Mouse (Mus musculus) lung, embryonic 14.5 days (tissue): ENCODE measurements around the gene Ppp1r12b. TPM values are rescaled to one million over a fixed set of nuclear protein-coding genes. Genes with fewer than 3 reads are reported as not detected.

Source experiments
- ATAC-seq: fragments of 200-750 bp; cut with Nextera tagmentation; 2 replicates; pipeline ENCODE4 v1.8.0; 2017; ENCODE audit warnings: mild to moderate bottlenecking, moderate TSS enrichment, moderate library complexity; ENCODE audit not compliant: insufficient read depth
- DNase-seq: peaks from one replicate; pipeline ENCODE4 v3.0.0-alpha.2; 2015
- H3K27ac ChIP-seq: fragments of 300-500 bp; sonication (generic); 2 replicates; pipeline ENCODE4 v1.5.1; 2014; ENCODE audit warnings: low read depth, mild to moderate bottlenecking, moderate library complexity
- H3K27me3 ChIP-seq: fragments of 300-500 bp; sonication (generic); 2 replicates; pipeline ENCODE4 v1.6.1; 2014; ENCODE audit warnings: low read length, control low read depth; ENCODE audit not compliant: insufficient read depth
- H3K36me3 ChIP-seq: fragments of 300-500 bp; sonication (generic); 2 replicates; pipeline ENCODE4 v1.6.1; 2014; ENCODE audit warnings: control low read depth; ENCODE audit not compliant: insufficient read depth
- H3K4me1 ChIP-seq: fragments of 300-500 bp; sonication (generic); 2 replicates; pipeline ENCODE4 v1.6.1; 2014; ENCODE audit warnings: antibody characterized with exemption, control low read depth; ENCODE audit not compliant: insufficient read depth
- H3K4me2 ChIP-seq: fragments of 300-500 bp; sonication (generic); 2 replicates; pipeline ENCODE4 v1.6.1; 2014; ENCODE audit warnings: mild to moderate bottlenecking
- H3K4me3 ChIP-seq: fragments of 300-500 bp; sonication (generic); 2 replicates; pipeline ENCODE4 v1.5.1; 2014; ENCODE audit warnings: low read depth, low read length
- H3K9ac ChIP-seq: fragments of 300-500 bp; sonication (generic); 2 replicates; pipeline ENCODE4 v1.6.1; 2014
- H3K9me3 ChIP-seq: fragments of 300-500 bp; sonication (generic); 2 replicates; pipeline ENCODE4 v1.6.1; 2016; ENCODE audit warnings: low read depth, low read length, control low read depth
- CTCF ChIP-seq: IDR thresholded peaks from 2 replicates; pipeline ENCODE4 v1.5.1; 2016; ENCODE audit warnings: antibody characterized with exemption, low read depth
- WGBS: fragments of 180-500 bp; shearing (Covaris S2); extraction: QIAGEN DNeasy Blood & Tissue Kit; methylation state at CpG from one replicate; pipeline ENCODE4 v1.1.7; 2014; 5-methylcytosine and 5-hydroxymethylcytosine counted together
- polyA plus RNA-seq: library from polyadenylated mRNA; unstranded; fragments of >200 nt; fragmentation: Nextera tagmentation; extraction: Ambion mirVana; gene quantifications from 2 replicates; pipeline ENCODE4 v1.2.1, GENCODE M21; 2014

The Ppp1r12b gene
- polyA plus RNA-seq: 11.5 and 12.9 TPM in 2 replicates

DNA sequence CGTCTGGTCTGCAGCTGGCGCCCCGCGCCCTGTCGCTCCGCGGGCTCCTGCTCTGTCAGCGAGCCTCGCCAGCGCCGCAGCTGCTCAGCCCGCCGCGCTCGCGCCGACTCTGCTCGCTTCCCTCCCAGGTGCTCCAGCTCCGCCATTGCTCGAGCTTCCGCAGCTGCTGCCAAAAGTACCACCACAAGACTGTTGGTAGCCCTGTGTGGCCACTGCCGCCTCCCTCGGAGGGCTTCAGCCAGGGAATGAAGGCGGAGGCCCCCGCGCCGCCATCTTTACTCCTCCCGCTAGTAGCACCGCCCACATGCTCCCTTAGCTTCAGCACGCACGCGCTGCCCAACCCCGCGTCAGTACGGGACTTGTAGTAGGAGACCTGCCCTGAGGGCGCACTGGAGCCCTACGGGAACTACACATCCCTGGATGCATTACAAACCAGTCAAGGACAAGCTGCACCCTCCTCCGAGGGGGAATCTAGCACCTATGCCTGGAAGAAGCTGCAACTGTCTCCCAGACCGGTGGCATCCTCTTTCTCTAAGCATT lies at the start of gene Ppp1r12b:
Gene Ppp1r12b (minus strand): TSS at position 306 of the 540 bp plus-strand sequence.
- Histone ChIP-seq H3K27ac (peak within 1 kb of the TSS; percentile 58), H3K4me2 (peak within 1 kb of the TSS; percentile 84), H3K4me3 (peak within 1 kb of the TSS; percentile 81), H3K27me3 (no peaks in the 10 kb centered on the region), H3K9ac (peak within 1 kb of the TSS; percentile 86), H3K4me1 (0 out of 2 replicates have a peak, but pooled peaks cover 4% of the 10 kb centered on the region), H3K36me3 (no peaks in the 10 kb centered on the region), H3K9me3 (no peaks in the 10 kb centered on the region)
- under 1% methylated on average over 39 of the region's 39 CpGs for WGBS
- ATAC-seq: peak; percentile 99
- peak; percentile 98 for DNase-seq
- TF ChIP-seq CTCF: peak; percentile 53

GRCm38 (mm10) chr1:135003346-135003745 lies 47.6 kb upstream of the Ppp1r12b start:
- Histone ChIP-seq H3K4me3 (no peak overlapping the region), H3K27me3 (no peaks in the 10 kb centered on the region), H3K9ac (no peak overlapping the region), H3K4me2 (no peak overlapping the region), H3K27ac (no peak overlapping the region), H3K9me3 (no peaks in the 10 kb centered on the region), H3K36me3 (no peaks in the 10 kb centered on the region), H3K4me1 (no peaks in the 10 kb centered on the region)
- no peak for TF ChIP-seq CTCF
- no peak for DNase-seq
- WGBS: 29% methylated on average over 4 of the region's 4 CpGs
- no peak for ATAC-seq

DNA sequence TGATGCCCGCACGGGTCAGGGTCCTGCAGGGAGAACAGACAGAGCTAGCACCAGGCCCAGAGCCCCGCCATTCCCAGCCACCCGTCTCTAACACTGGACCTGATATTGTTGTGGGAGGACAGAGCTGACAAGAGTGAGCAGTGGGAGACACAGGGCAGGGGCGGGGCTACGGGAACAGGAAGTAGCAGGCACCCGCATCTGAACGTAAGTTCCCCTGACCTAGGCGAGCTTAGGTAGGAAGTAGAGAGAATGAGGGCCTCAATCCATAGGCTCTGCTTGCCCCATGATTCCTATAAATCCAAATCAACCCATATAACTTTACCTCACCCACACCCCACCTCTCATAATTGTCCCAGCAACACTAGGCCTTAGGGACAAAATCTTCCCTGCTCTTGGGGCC lies 44.8 kb upstream of the Ppp1r12b start:
- no peak overlapping the region for H3K4me3 ChIP-seq
- no peak for TF ChIP-seq CTCF
- no peaks in the 10 kb centered on the region for H3K27me3 ChIP-seq
- ATAC-seq: no peak
- no peak overlapping the region for H3K27ac ChIP-seq
- H3K4me1 ChIP-seq: no peaks in the 10 kb centered on the region
- H3K4me2 ChIP-seq: no peak overlapping the region
- 66% methylated on average over 9 of the region's 9 CpGs for WGBS
- no peaks in the 10 kb centered on the region for H3K36me3 ChIP-seq
- no peaks in the 10 kb centered on the region for H3K9me3 ChIP-seq
- H3K9ac ChIP-seq: no peak overlapping the region
- DNase-seq: no peak

GRCm38 (mm10) chr1:134998231-134998630 lies 42.5 kb upstream of the Ppp1r12b start:
- Histone ChIP-seq H3K4me1 (no peaks in the 10 kb centered on the region), H3K4me2 (no peak overlapping the region), H3K4me3 (no peak overlapping the region), H3K9me3 (no peaks in the 10 kb centered on the region), H3K9ac (no peak overlapping the region), H3K36me3 (no peaks in the 10 kb centered on the region), H3K27me3 (no peaks in the 10 kb centered on the region), H3K27ac (no peak overlapping the region)
- DNase-seq (no peak), ATAC-seq (no peak)
- TF ChIP-seq CTCF: no peak
- WGBS: 81% methylated on average over 8 of the region's 8 CpGs

- Histone ChIP-seq H3K27me3 (no peaks in the 10 kb centered on the region), H3K9me3 (no peaks in the 10 kb centered on the region), H3K4me1 (no peaks in the 10 kb centered on the region), H3K36me3 (no peaks in the 10 kb centered on the region), H3K4me3 (no peak overlapping the region), H3K4me2 (no peak overlapping the region), H3K27ac (no peak overlapping the region), H3K9ac (no peak overlapping the region)
- TF ChIP-seq CTCF: no peak
- WGBS: 48% methylated on average over 5 of the region's 5 CpGs
- DNase-seq (no peak), ATAC-seq (no peak)
Observed at GRCm38 (mm10) chr1:134997568-134997967, 41.8 kb upstream of the Ppp1r12b start.

DNA sequence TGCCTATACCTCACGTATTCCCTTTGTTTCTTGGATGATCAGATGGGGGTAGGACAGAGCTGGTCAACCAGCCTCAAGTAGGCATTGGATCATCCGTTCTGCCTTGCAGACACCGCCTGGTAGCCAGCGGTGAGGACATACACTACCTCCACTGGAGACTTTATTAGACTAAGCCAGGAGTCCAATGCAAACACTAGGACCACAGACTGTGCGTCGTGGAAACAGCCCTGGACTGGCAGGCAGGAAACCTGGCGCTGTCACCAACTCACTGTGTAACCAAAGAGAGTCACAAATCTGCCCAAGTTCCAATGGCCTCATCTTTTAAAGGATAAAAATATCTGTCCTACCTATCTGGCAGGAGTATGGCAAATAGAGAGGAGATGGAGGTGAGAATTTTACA lies 40.7 kb upstream of the Ppp1r12b start:
- Histone ChIP-seq H3K4me3 (no peak overlapping the region), H3K27ac (no peak overlapping the region), H3K36me3 (no peaks in the 10 kb centered on the region), H3K4me1 (no peaks in the 10 kb centered on the region), H3K9ac (no peak overlapping the region), H3K9me3 (no peaks in the 10 kb centered on the region), H3K4me2 (no peak overlapping the region), H3K27me3 (0 out of 2 replicates have a peak, but pooled peaks cover 5% of the 10 kb centered on the region)
- DNase-seq (no peak), ATAC-seq (no peak)
- 78% methylated on average over 7 of the region's 7 CpGs for WGBS
- TF ChIP-seq CTCF: no peak

- H3K4me2 ChIP-seq: no peak overlapping the region
- WGBS: 19% methylated on average over 1 of the region's 1 CpGs
- H3K4me3 ChIP-seq: no peak overlapping the region
- H3K9ac ChIP-seq: no peak overlapping the region
- ATAC-seq: no peak
- TF ChIP-seq CTCF: no peak
- H3K27ac ChIP-seq: no peak overlapping the region
- 0 out of 2 replicates have a peak, but pooled peaks cover 5% of the 10 kb centered on the region for H3K27me3 ChIP-seq
- DNase-seq: no peak
- H3K9me3 ChIP-seq: no peaks in the 10 kb centered on the region
- H3K4me1 ChIP-seq: no peaks in the 10 kb centered on the region
- H3K36me3 ChIP-seq: no peaks in the 10 kb centered on the region
Observed at GRCm38 (mm10) chr1:134995954-134996353, 40.2 kb upstream of the Ppp1r12b start.
